Mouse (Mus musculus): ENCODE measurements around the gene Ankk1. TPM values are rescaled to one million over a fixed set of nuclear protein-coding genes. Genes with fewer than 3 reads are reported as not detected.

Ankk1 gene
- polyA plus RNA-seq, 1 experiment, result not detected

- no peak overlapping the region for H3K27ac ChIP-seq (ENCODE audit: insufficient read depth, low read length)
- no peaks in the 10 kb centered on the region; the same call in 1 of the 2 replicates for H3K4me1 ChIP-seq (ENCODE audit: control insufficient read depth, insufficient read depth, low read length)
- TF ChIP-seq POLR2A (IDR thresholded peaks at IDR 0.05; ENCODE audit: extremely low read depth, insufficient read depth, low read length) (no peak), CTCF (IDR thresholded peaks at IDR 0.05; ENCODE audit: extremely low read depth, insufficient read depth, low read length) (no peak)
- no peak overlapping the region for H3K4me3 ChIP-seq (ENCODE audit: insufficient read depth, low read length)
Measured at GRCm38 (mm10) chr9:49423866-49424265, 3.0 kb downstream of the Ankk1 start.

GRCm38 (mm10) chr9:49410621-49411020 lies 16.2 kb downstream of the Ankk1 start:
- Histone ChIP-seq H3K4me1 (ENCODE audit: control insufficient read depth, insufficient read depth, low read length) (no peaks in the 10 kb centered on the region), H3K27ac (ENCODE audit: insufficient read depth, low read length) (no peak overlapping the region), H3K4me3 (ENCODE audit: insufficient read depth, low read length) (no peak overlapping the region)
- no peak for TF ChIP-seq POLR2A (IDR thresholded peaks at IDR 0.05; ENCODE audit: extremely low read depth, insufficient read depth, low read length)
- TF ChIP-seq CTCF (IDR thresholded peaks at IDR 0.05; ENCODE audit: extremely low read depth, insufficient read depth, low read length), result no peak

GRCm38 (mm10) chr9:49407028-49407427 lies 19.8 kb downstream of the Ankk1 start:
- H3K4me1 ChIP-seq (ENCODE audit: control insufficient read depth, insufficient read depth, low read length), result no peaks in the 10 kb centered on the region
- no peak for TF ChIP-seq CTCF (IDR thresholded peaks at IDR 0.05; ENCODE audit: extremely low read depth, insufficient read depth, low read length)
- TF ChIP-seq POLR2A (IDR thresholded peaks at IDR 0.05; ENCODE audit: extremely low read depth, insufficient read depth, low read length), result no peak
- H3K4me3 ChIP-seq (ENCODE audit: insufficient read depth, low read length), result no peak overlapping the region
- H3K27ac ChIP-seq (ENCODE audit: insufficient read depth, low read length), result no peak overlapping the region

GRCm38 (mm10) chr9:49403711-49404110 lies 23.1 kb downstream of the Ankk1 start:
- Histone ChIP-seq H3K27ac (ENCODE audit: insufficient read depth, low read length) (no peak overlapping the region), H3K4me3 (ENCODE audit: insufficient read depth, low read length) (no peak overlapping the region), H3K4me1 (ENCODE audit: control insufficient read depth, insufficient read depth, low read length) (no peaks in the 10 kb centered on the region)
- no peak for TF ChIP-seq CTCF (IDR thresholded peaks at IDR 0.05; ENCODE audit: extremely low read depth, insufficient read depth, low read length)
- TF ChIP-seq POLR2A (IDR thresholded peaks at IDR 0.05; ENCODE audit: extremely low read depth, insufficient read depth, low read length), result no peak

GRCm38 (mm10) chr9:49396006-49396405 lies 30.8 kb downstream of the Ankk1 start:
- Histone ChIP-seq H3K4me1 (ENCODE audit: control insufficient read depth, insufficient read depth, low read length) (no peaks in the 10 kb centered on the region), H3K27ac (ENCODE audit: insufficient read depth, low read length) (no peak overlapping the region), H3K4me3 (ENCODE audit: insufficient read depth, low read length) (no peak overlapping the region)
- TF ChIP-seq CTCF (IDR thresholded peaks at IDR 0.05; ENCODE audit: extremely low read depth, insufficient read depth, low read length) (no peak), POLR2A (IDR thresholded peaks at IDR 0.05; ENCODE audit: extremely low read depth, insufficient read depth, low read length) (no peak)

- TF ChIP-seq POLR2A (IDR thresholded peaks at IDR 0.05; ENCODE audit: extremely low read depth, insufficient read depth, low read length) (no peak), CTCF (IDR thresholded peaks at IDR 0.05; ENCODE audit: extremely low read depth, insufficient read depth, low read length) (no peak)
- no peaks in the 10 kb centered on the region for H3K4me1 ChIP-seq (ENCODE audit: control insufficient read depth, insufficient read depth, low read length)
- no peak overlapping the region for H3K27ac ChIP-seq (ENCODE audit: insufficient read depth, low read length)
- H3K4me3 ChIP-seq (ENCODE audit: insufficient read depth, low read length), result no peak overlapping the region
Measured at GRCm38 (mm10) chr9:49392242-49392641, 34.6 kb downstream of the Ankk1 start.

- no peak overlapping the region for H3K4me3 ChIP-seq (ENCODE audit: insufficient read depth, low read length)
- H3K27ac ChIP-seq (ENCODE audit: insufficient read depth, low read length), result no peak overlapping the region
Measured at GRCm38 (mm10) chr9:49386119-49386518, 40.7 kb downstream of the Ankk1 start.

GRCm38 (mm10) chr9:49385301-49385700 lies 41.5 kb downstream of the Ankk1 start:
- TF ChIP-seq POLR2A (IDR thresholded peaks at IDR 0.05; ENCODE audit: extremely low read depth, insufficient read depth, low read length) (no peak), CTCF (IDR thresholded peaks at IDR 0.05; ENCODE audit: extremely low read depth, insufficient read depth, low read length) (no peak)
- Histone ChIP-seq H3K4me3 (ENCODE audit: insufficient read depth, low read length) (no peak overlapping the region), H3K4me1 (ENCODE audit: control insufficient read depth, insufficient read depth, low read length) (no peaks in the 10 kb centered on the region), H3K27ac (ENCODE audit: insufficient read depth, low read length) (no peak overlapping the region)

More at GRCm38 (mm10) chr9:49386119-49386518, 40.7 kb downstream of the Ankk1 start:
- no peak for TF ChIP-seq POLR2A (IDR thresholded peaks at IDR 0.05; ENCODE audit: extremely low read depth, insufficient read depth, low read length)
- TF ChIP-seq CTCF (IDR thresholded peaks at IDR 0.05; ENCODE audit: extremely low read depth, insufficient read depth, low read length), result no peak
- no peaks in the 10 kb centered on the region for H3K4me1 ChIP-seq (ENCODE audit: control insufficient read depth, insufficient read depth, low read length)

GRCm38 (mm10) chr9:49384855-49385254 lies 42.0 kb downstream of the Ankk1 start:
- Histone ChIP-seq H3K27ac (ENCODE audit: insufficient read depth, low read length) (no peak overlapping the region), H3K4me3 (ENCODE audit: insufficient read depth, low read length) (no peak overlapping the region), H3K4me1 (ENCODE audit: control insufficient read depth, insufficient read depth, low read length) (no peaks in the 10 kb centered on the region)
- TF ChIP-seq POLR2A (IDR thresholded peaks at IDR 0.05; ENCODE audit: extremely low read depth, insufficient read depth, low read length) (no peak), CTCF (IDR thresholded peaks at IDR 0.05; ENCODE audit: extremely low read depth, insufficient read depth, low read length) (no peak)

GRCm38 (mm10) chr9:49384041-49384440 lies 42.8 kb downstream of the Ankk1 start:
- Histone ChIP-seq H3K4me1 (ENCODE audit: control insufficient read depth, insufficient read depth, low read length) (no peaks in the 10 kb centered on the region), H3K27ac (ENCODE audit: insufficient read depth, low read length) (no peak overlapping the region), H3K4me3 (ENCODE audit: insufficient read depth, low read length) (no peak overlapping the region)
- no peak for TF ChIP-seq POLR2A (IDR thresholded peaks at IDR 0.05; ENCODE audit: extremely low read depth, insufficient read depth, low read length)
- TF ChIP-seq CTCF (IDR thresholded peaks at IDR 0.05; ENCODE audit: extremely low read depth, insufficient read depth, low read length), result no peak
